Mouse (Mus musculus) E14TG2a.4 (cell line): ENCODE data around the gene Banp.

Experiments
- CTCF ChIP-seq: conservative IDR thresholded peaks from 2 replicates; pipeline ENCODE4 v1.5.1; 2014; ENCODE audit warnings: low read length
- NANOG ChIP-seq: IDR thresholded peaks from 2 replicates; pipeline ENCODE4 v1.6.1; 2014; ENCODE audit warnings: borderline replicate concordance, low read length, mixed read lengths
- POU5F1 ChIP-seq: IDR thresholded peaks from 2 replicates; pipeline ENCODE4 v1.6.1; 2014; ENCODE audit warnings: low read length, borderline replicate concordance

- TF ChIP-seq CTCF (no peak), POU5F1 (no peak), NANOG (no peak)
Measured at GRCm38 (mm10) chr8:122004131-122004530, 54.6 kb downstream of the Banp start.
